Mouse (Mus musculus): Measurements from ENCODE around the gene Pcnx. TPM values are rescaled to one million over a fixed set of nuclear protein-coding genes. Genes with fewer than 3 reads are reported as not detected.
A peak's percentile ranks its signal among the peaks of the same experiment; 100 is the strongest.

Pcnx gene
- polyA plus RNA-seq, 1 experiment = 39.9 TPM

GRCm38 (mm10) chr12:81862351-81862802, 2.6 kb downstream of the Pcnx start:
- Histone ChIP-seq H3K4me1 (ENCODE audit: control insufficient read depth, insufficient read depth, low read length) (peaks cover 14% of the 10 kb centered on the region), H3K4me3 (ENCODE audit: insufficient read depth, low read length) (peak overlapping the region; percentile 61; the same call in 1 of the 2 replicates), H3K27ac (ENCODE audit: insufficient read depth, low read length) (no peak overlapping the region)
- TF ChIP-seq CTCF (IDR thresholded peaks at IDR 0.05; ENCODE audit: extremely low read depth, insufficient read depth, low read length) (no peak), POLR2A (IDR thresholded peaks at IDR 0.05; ENCODE audit: extremely low read depth, insufficient read depth, low read length) (no peak)

GRCm38 (mm10) chr12:81863949-81864348, 4.1 kb downstream of the Pcnx start:
- TF ChIP-seq POLR2A (IDR thresholded peaks at IDR 0.05; ENCODE audit: extremely low read depth, insufficient read depth, low read length) (no peak), CTCF (IDR thresholded peaks at IDR 0.05; ENCODE audit: extremely low read depth, insufficient read depth, low read length) (no peak)
- Histone ChIP-seq H3K4me1 (ENCODE audit: control insufficient read depth, insufficient read depth, low read length) (peaks cover 14% of the 10 kb centered on the region), H3K4me3 (ENCODE audit: insufficient read depth, low read length) (no peak overlapping the region), H3K27ac (ENCODE audit: insufficient read depth, low read length) (no peak overlapping the region)

- H3K27ac ChIP-seq (ENCODE audit: insufficient read depth, low read length) = no peak overlapping the region
- H3K4me1 ChIP-seq (ENCODE audit: control insufficient read depth, insufficient read depth, low read length) = peaks cover 14% of the 10 kb centered on the region
- TF ChIP-seq POLR2A (IDR thresholded peaks at IDR 0.05; ENCODE audit: extremely low read depth, insufficient read depth, low read length) = no peak
- no peak for TF ChIP-seq CTCF (IDR thresholded peaks at IDR 0.05; ENCODE audit: extremely low read depth, insufficient read depth, low read length)
- no peak overlapping the region for H3K4me3 ChIP-seq (ENCODE audit: insufficient read depth, low read length)
These were observed 5.4 kb downstream of the Pcnx start for GRCm38 (mm10) chr12:81865183-81865582.

GRCm38 (mm10) chr12:81867316-81867715, 7.5 kb downstream of the Pcnx start:
- Histone ChIP-seq H3K4me1 (ENCODE audit: control insufficient read depth, insufficient read depth, low read length) (peaks cover 9% of the 10 kb centered on the region), H3K27ac (ENCODE audit: insufficient read depth, low read length) (no peak overlapping the region), H3K4me3 (ENCODE audit: insufficient read depth, low read length) (no peak overlapping the region)
- TF ChIP-seq POLR2A (IDR thresholded peaks at IDR 0.05; ENCODE audit: extremely low read depth, insufficient read depth, low read length) (no peak), CTCF (IDR thresholded peaks at IDR 0.05; ENCODE audit: extremely low read depth, insufficient read depth, low read length) (no peak)

- H3K4me3 ChIP-seq (ENCODE audit: insufficient read depth, low read length) = no peak overlapping the region
- peaks cover 4% of the 10 kb centered on the region for H3K4me1 ChIP-seq (ENCODE audit: control insufficient read depth, insufficient read depth, low read length)
- H3K27ac ChIP-seq (ENCODE audit: insufficient read depth, low read length) = no peak overlapping the region
- no peak for TF ChIP-seq CTCF (IDR thresholded peaks at IDR 0.05; ENCODE audit: extremely low read depth, insufficient read depth, low read length)
- TF ChIP-seq POLR2A (IDR thresholded peaks at IDR 0.05; ENCODE audit: extremely low read depth, insufficient read depth, low read length) = no peak
These were observed 9.6 kb downstream of the Pcnx start for GRCm38 (mm10) chr12:81869205-81869940.

GRCm38 (mm10) chr12:81873345-81873744, 13.5 kb downstream of the Pcnx start:
- no peak overlapping the region for H3K4me3 ChIP-seq (ENCODE audit: insufficient read depth, low read length)
- no peak overlapping the region for H3K27ac ChIP-seq (ENCODE audit: insufficient read depth, low read length)
- peaks cover 1% of the 10 kb centered on the region for H3K4me1 ChIP-seq (ENCODE audit: control insufficient read depth, insufficient read depth, low read length)
- TF ChIP-seq CTCF (IDR thresholded peaks at IDR 0.05; ENCODE audit: extremely low read depth, insufficient read depth, low read length) (no peak), POLR2A (IDR thresholded peaks at IDR 0.05; ENCODE audit: extremely low read depth, insufficient read depth, low read length) (no peak)

GRCm38 (mm10) chr12:81880161-81880560, 20.3 kb downstream of the Pcnx start:
- no peak overlapping the region for H3K4me3 ChIP-seq (ENCODE audit: insufficient read depth, low read length)
- TF ChIP-seq CTCF (IDR thresholded peaks at IDR 0.05; ENCODE audit: extremely low read depth, insufficient read depth, low read length) (no peak), POLR2A (IDR thresholded peaks at IDR 0.05; ENCODE audit: extremely low read depth, insufficient read depth, low read length) (no peak)
- no peak overlapping the region for H3K27ac ChIP-seq (ENCODE audit: insufficient read depth, low read length)
- peaks cover 3% of the 10 kb centered on the region for H3K4me1 ChIP-seq (ENCODE audit: control insufficient read depth, insufficient read depth, low read length)

GRCm38 (mm10) chr12:81883255-81884106, 23.7 kb downstream of the Pcnx start:
- peaks cover 8% of the 10 kb centered on the region for H3K4me1 ChIP-seq (ENCODE audit: control insufficient read depth, insufficient read depth, low read length)
- H3K4me3 ChIP-seq (ENCODE audit: insufficient read depth, low read length) = no peak overlapping the region
- TF ChIP-seq POLR2A (IDR thresholded peaks at IDR 0.05; ENCODE audit: extremely low read depth, insufficient read depth, low read length) (no peak), CTCF (IDR thresholded peaks at IDR 0.05; ENCODE audit: extremely low read depth, insufficient read depth, low read length) (no peak)
- H3K27ac ChIP-seq (ENCODE audit: insufficient read depth, low read length) = no peak overlapping the region

- H3K27ac ChIP-seq (ENCODE audit: insufficient read depth, low read length) = no peak overlapping the region
- peaks cover 8% of the 10 kb centered on the region for H3K4me1 ChIP-seq (ENCODE audit: control insufficient read depth, insufficient read depth, low read length)
- TF ChIP-seq CTCF (IDR thresholded peaks at IDR 0.05; ENCODE audit: extremely low read depth, insufficient read depth, low read length) = no peak
- no peak for TF ChIP-seq POLR2A (IDR thresholded peaks at IDR 0.05; ENCODE audit: extremely low read depth, insufficient read depth, low read length)
- no peak overlapping the region for H3K4me3 ChIP-seq (ENCODE audit: insufficient read depth, low read length)
These were observed 24.2 kb downstream of the Pcnx start for GRCm38 (mm10) chr12:81884107-81884398.
